Mouse (Mus musculus) adipocyte (in vitro differentiated cells): ENCODE measurements at regions not wholly inside any gene's neighbourhood (a gene's known extent, or its start where the extent isn't known, plus 50 kb on each side); places are given as distances from the start of the nearest gene placed in this dataset.

ENCODE experiments used
- DNase-seq: peaks from one replicate; pipeline ENCODE4 v3.0.0-alpha.2; 2016; ENCODE audit warnings: low spot score

GRCm38 (mm10) chr13:55954346-55954745, 118.4 kb upstream of the Pitx1 start:
- DNase-seq = no peak

- DNase-seq = no peak
Observed at GRCm38 (mm10) chr13:55953426-55953825, 117.4 kb upstream of the Pitx1 start.

GRCm38 (mm10) chr13:55950773-55951172, 114.8 kb upstream of the Pitx1 start:
- no peak for DNase-seq

- no peak for DNase-seq
Observed at GRCm38 (mm10) chr13:55948591-55948990, 112.6 kb upstream of the Pitx1 start.

- DNase-seq = peak; percentile 78
Observed at GRCm38 (mm10) chr13:55948144-55948543, 112.2 kb upstream of the Pitx1 start.

- no peak for DNase-seq
Observed at GRCm38 (mm10) chr13:55937417-55937816, 101.4 kb upstream of the Pitx1 start.

GRCm38 (mm10) chr13:55937000-55937399, 101.0 kb upstream of the Pitx1 start:
- no peak for DNase-seq

GRCm38 (mm10) chr13:55930637-55931036, 94.6 kb upstream of the Pitx1 start:
- no peak for DNase-seq

GRCm38 (mm10) chr13:55929814-55930213, 93.8 kb upstream of the Pitx1 start:
- DNase-seq = no peak

GRCm38 (mm10) chr13:55923505-55924136, 87.6 kb upstream of the Pitx1 start:
- DNase-seq = no peak

- no peak for DNase-seq
Observed at GRCm38 (mm10) chr13:55917316-55917715, 81.3 kb upstream of the Pitx1 start.

GRCm38 (mm10) chr13:55912271-55912711, 76.3 kb upstream of the Pitx1 start:
- no peak for DNase-seq

- no peak for DNase-seq
Observed at GRCm38 (mm10) chr13:55909941-55910340, 73.9 kb upstream of the Pitx1 start.

GRCm38 (mm10) chr13:55904884-55905283, 68.9 kb upstream of the Pitx1 start:
- DNase-seq = no peak

- no peak for DNase-seq
Observed at GRCm38 (mm10) chr13:55902255-55902654, 66.3 kb upstream of the Pitx1 start.

- no peak for DNase-seq
Observed at GRCm38 (mm10) chr13:55900190-55900526, 64.2 kb upstream of the Pitx1 start.

- DNase-seq = no peak
Observed at GRCm38 (mm10) chr13:55899501-55900189, 63.7 kb upstream of the Pitx1 start.

GRCm38 (mm10) chr13:55898999-55899398, 63.0 kb upstream of the Pitx1 start:
- no peak for DNase-seq

- DNase-seq = no peak
Observed at GRCm38 (mm10) chr13:55898257-55898950, 62.4 kb upstream of the Pitx1 start.

- DNase-seq = no peak
Observed at GRCm38 (mm10) chr13:55895505-55895904, 59.5 kb upstream of the Pitx1 start.

- no peak for DNase-seq
Observed at GRCm38 (mm10) chr13:55893154-55894018, 57.4 kb upstream of the Pitx1 start.

GRCm38 (mm10) chr13:55892250-55892649, 56.3 kb upstream of the Pitx1 start:
- DNase-seq = no peak
